Mouse (Mus musculus) embryonic facial prominence, embryonic 12.5 days (tissue): ENCODE measurements around the gene Cacng2. TPM values are rescaled to one million over a fixed set of nuclear protein-coding genes. Genes with fewer than 3 reads are reported as not detected.

Experiments
- ATAC-seq: fragments of 200-750 bp; cut with Nextera tagmentation; 2 replicates; pipeline ENCODE4 v1.8.0; 2017; ENCODE audit not compliant: insufficient number of reproducible peaks, insufficient read depth, low FRiP score, low TSS enrichment
- H3K27ac ChIP-seq: fragments of 300-500 bp; sonication (generic); 2 replicates; pipeline ENCODE4 v1.5.1; 2016; ENCODE audit warnings: mild to moderate bottlenecking
- H3K27me3 ChIP-seq: fragments of 300-500 bp; sonication (generic); 2 replicates; pipeline ENCODE4 v1.6.1; 2016; ENCODE audit warnings: mild to moderate bottlenecking, moderate library complexity
- H3K36me3 ChIP-seq: fragments of 300-500 bp; sonication (generic); 2 replicates; pipeline ENCODE4 v1.6.1; 2016; ENCODE audit warnings: mild to moderate bottlenecking
- H3K4me1 ChIP-seq: fragments of 300-500 bp; sonication (generic); 2 replicates; pipeline ENCODE4 v1.6.1; 2016
- H3K4me2 ChIP-seq: fragments of 300-500 bp; sonication (generic); replicated peaks from 2 replicates; pipeline ENCODE4 v1.6.1; 2016; ENCODE audit warnings: mild to moderate bottlenecking, moderate library complexity
- H3K4me3 ChIP-seq: fragments of 300-500 bp; sonication (generic); 2 replicates; pipeline ENCODE4 v1.5.1; 2016; ENCODE audit warnings: mild to moderate bottlenecking
- H3K9ac ChIP-seq: fragments of 300-500 bp; sonication (generic); 2 replicates; pipeline ENCODE4 v1.6.1; 2016; ENCODE audit warnings: mild to moderate bottlenecking, moderate library complexity
- H3K9me3 ChIP-seq: fragments of 300-500 bp; sonication (generic); 2 replicates; pipeline ENCODE4 v1.6.1; 2016; ENCODE audit warnings: mild to moderate bottlenecking, moderate library complexity
- WGBS: fragments of 180-500 bp; shearing (Covaris S2); methylation state at CpG from one replicate; pipeline ENCODE4 v1.1.7; 2016; 5-methylcytosine and 5-hydroxymethylcytosine counted together
- polyA plus RNA-seq: library from polyadenylated mRNA; unstranded; fragments of >200 nt; fragmentation: Nextera tagmentation; extraction: Ambion mirVana; gene quantifications from 2 replicates; pipeline ENCODE4 v1.2.1, GENCODE M21; 2016

Cacng2 gene
- polyA plus RNA-seq, 1 experiment from 2014 or later = 0.03 TPM

GRCm38 (mm10) chr15:78081384-78081783, 38.4 kb downstream of the Cacng2 start:
- Histone ChIP-seq H3K27me3 (no peaks in the 10 kb centered on the region), H3K4me1 (no peaks in the 10 kb centered on the region), H3K4me2 (no peak overlapping the region), H3K9ac (no peak overlapping the region), H3K36me3 (no peaks in the 10 kb centered on the region), H3K27ac (no peak overlapping the region), H3K4me3 (no peak overlapping the region), H3K9me3 (no peaks in the 10 kb centered on the region)
- WGBS = 84% methylated on average over 7 of the region's 7 CpGs
- ATAC-seq = no peak

GRCm38 (mm10) chr15:78080326-78080725, 39.5 kb downstream of the Cacng2 start:
- Histone ChIP-seq H3K9me3 (no peaks in the 10 kb centered on the region), H3K36me3 (no peaks in the 10 kb centered on the region), H3K27me3 (no peaks in the 10 kb centered on the region), H3K4me2 (no peak overlapping the region), H3K9ac (no peak overlapping the region), H3K4me3 (no peak overlapping the region), H3K27ac (no peak overlapping the region), H3K4me1 (no peaks in the 10 kb centered on the region)
- 76% methylated on average over 4 of the region's 4 CpGs for WGBS
- ATAC-seq = no peak

- H3K4me2 ChIP-seq = no peak overlapping the region
- H3K4me1 ChIP-seq = no peaks in the 10 kb centered on the region
- H3K27ac ChIP-seq = no peak overlapping the region
- H3K36me3 ChIP-seq = no peaks in the 10 kb centered on the region
- H3K27me3 ChIP-seq = no peaks in the 10 kb centered on the region
- no peak overlapping the region for H3K4me3 ChIP-seq
- H3K9ac ChIP-seq = no peak overlapping the region
- no peaks in the 10 kb centered on the region for H3K9me3 ChIP-seq
- 73% methylated on average over 15 of the region's 15 CpGs for WGBS
- ATAC-seq = no peak
Observed at GRCm38 (mm10) chr15:78078776-78079628, 40.8 kb downstream of the Cacng2 start.

GRCm38 (mm10) chr15:78078206-78078605, 41.6 kb downstream of the Cacng2 start:
- Histone ChIP-seq H3K36me3 (no peaks in the 10 kb centered on the region), H3K4me1 (no peaks in the 10 kb centered on the region), H3K9ac (no peak overlapping the region), H3K27ac (no peak overlapping the region), H3K27me3 (no peaks in the 10 kb centered on the region), H3K4me2 (no peak overlapping the region), H3K4me3 (no peak overlapping the region), H3K9me3 (no peaks in the 10 kb centered on the region)
- 70% methylated on average over 5 of the region's 5 CpGs for WGBS
- no peak for ATAC-seq

GRCm38 (mm10) chr15:78075921-78076320, 43.9 kb downstream of the Cacng2 start:
- Histone ChIP-seq H3K9me3 (no peaks in the 10 kb centered on the region), H3K4me2 (no peak overlapping the region), H3K4me1 (no peaks in the 10 kb centered on the region), H3K27ac (no peak overlapping the region), H3K4me3 (no peak overlapping the region), H3K36me3 (no peaks in the 10 kb centered on the region), H3K27me3 (no peaks in the 10 kb centered on the region), H3K9ac (no peak overlapping the region)
- no peak for ATAC-seq
- WGBS = 35% methylated on average over 3 of the region's 3 CpGs

- WGBS = 80% methylated on average over 7 of the region's 7 CpGs
- H3K36me3 ChIP-seq = no peaks in the 10 kb centered on the region
- no peaks in the 10 kb centered on the region for H3K4me1 ChIP-seq
- no peak overlapping the region for H3K27ac ChIP-seq
- H3K4me2 ChIP-seq = no peak overlapping the region
- H3K4me3 ChIP-seq = no peak overlapping the region
- no peak overlapping the region for H3K9ac ChIP-seq
- no peak for ATAC-seq
- no peaks in the 10 kb centered on the region for H3K9me3 ChIP-seq
- H3K27me3 ChIP-seq = no peaks in the 10 kb centered on the region
Observed at GRCm38 (mm10) chr15:78073109-78073508, 46.7 kb downstream of the Cacng2 start.

GRCm38 (mm10) chr15:78066475-78066874, 53.4 kb downstream of the Cacng2 start:
- H3K9me3 ChIP-seq = no peaks in the 10 kb centered on the region
- no peak overlapping the region for H3K9ac ChIP-seq
- no peaks in the 10 kb centered on the region for H3K27me3 ChIP-seq
- H3K4me2 ChIP-seq = no peak overlapping the region
- H3K36me3 ChIP-seq = no peaks in the 10 kb centered on the region
- no peak for ATAC-seq
- 3% methylated on average over 5 of the region's 5 CpGs for WGBS
- no peak overlapping the region for H3K4me3 ChIP-seq
- no peaks in the 10 kb centered on the region for H3K4me1 ChIP-seq
- no peak overlapping the region for H3K27ac ChIP-seq

GRCm38 (mm10) chr15:78065541-78065940, 54.3 kb downstream of the Cacng2 start:
- Histone ChIP-seq H3K4me3 (no peak overlapping the region), H3K4me2 (no peak overlapping the region), H3K9me3 (no peaks in the 10 kb centered on the region), H3K27ac (no peak overlapping the region), H3K9ac (no peak overlapping the region), H3K4me1 (no peaks in the 10 kb centered on the region), H3K27me3 (no peaks in the 10 kb centered on the region), H3K36me3 (no peaks in the 10 kb centered on the region)
- 49% methylated on average over 5 of the region's 5 CpGs for WGBS
- no peak for ATAC-seq

GRCm38 (mm10) chr15:78064340-78064739, 55.5 kb downstream of the Cacng2 start:
- ATAC-seq = no peak
- Histone ChIP-seq H3K4me1 (no peaks in the 10 kb centered on the region), H3K9me3 (no peaks in the 10 kb centered on the region), H3K27ac (no peak overlapping the region), H3K9ac (no peak overlapping the region), H3K27me3 (no peaks in the 10 kb centered on the region), H3K4me3 (no peak overlapping the region), H3K4me2 (no peak overlapping the region), H3K36me3 (no peaks in the 10 kb centered on the region)
- WGBS = 63% methylated on average over 6 of the region's 6 CpGs

- H3K27me3 ChIP-seq = no peaks in the 10 kb centered on the region
- H3K36me3 ChIP-seq = no peaks in the 10 kb centered on the region
- 77% methylated on average over 14 of the region's 14 CpGs for WGBS
- no peak overlapping the region for H3K4me2 ChIP-seq
- no peak overlapping the region for H3K27ac ChIP-seq
- no peaks in the 10 kb centered on the region for H3K4me1 ChIP-seq
- no peak for ATAC-seq
- H3K4me3 ChIP-seq = no peak overlapping the region
- no peak overlapping the region for H3K9ac ChIP-seq
- no peaks in the 10 kb centered on the region for H3K9me3 ChIP-seq
Observed at GRCm38 (mm10) chr15:78062467-78062866, 57.4 kb downstream of the Cacng2 start.

- WGBS = 82% methylated on average over 1 of the region's 1 CpGs
- no peaks in the 10 kb centered on the region for H3K4me1 ChIP-seq
- no peaks in the 10 kb centered on the region for H3K9me3 ChIP-seq
- H3K27me3 ChIP-seq = no peaks in the 10 kb centered on the region
- no peak overlapping the region for H3K27ac ChIP-seq
- H3K4me3 ChIP-seq = no peak overlapping the region
- no peak overlapping the region for H3K4me2 ChIP-seq
- H3K36me3 ChIP-seq = no peaks in the 10 kb centered on the region
- no peak overlapping the region for H3K9ac ChIP-seq
- no peak for ATAC-seq
Observed at GRCm38 (mm10) chr15:78056930-78057329, 62.9 kb downstream of the Cacng2 start.

- no peak for ATAC-seq
- H3K27me3 ChIP-seq = no peaks in the 10 kb centered on the region
- WGBS = 89% methylated on average over 10 of the region's 10 CpGs
- no peak overlapping the region for H3K9ac ChIP-seq
- H3K4me3 ChIP-seq = no peak overlapping the region
- no peaks in the 10 kb centered on the region for H3K9me3 ChIP-seq
- no peak overlapping the region for H3K4me2 ChIP-seq
- H3K36me3 ChIP-seq = no peaks in the 10 kb centered on the region
- H3K27ac ChIP-seq = no peak overlapping the region
- no peaks in the 10 kb centered on the region for H3K4me1 ChIP-seq
Observed at GRCm38 (mm10) chr15:78050682-78051081, 69.1 kb downstream of the Cacng2 start.
